Mouse (Mus musculus): ENCODE data around the gene Cxcl10.
A peak's percentile ranks its signal among the peaks of the same experiment; 100 is the strongest.

Gene Cxcl10

GRCm38 (mm10) chr5:92321631-92322400, 26.9 kb downstream of the Cxcl10 start:
- DNase-seq (ENCODE audit: low spot score in 2 of 2): no peak

GRCm38 (mm10) chr5:92318596-92318995, 30.1 kb downstream of the Cxcl10 start:
- DNase-seq (ENCODE audit: low spot score in 2 of 2): no peak

- DNase-seq (ENCODE audit: low spot score in 2 of 2): no peak
Measured at GRCm38 (mm10) chr5:92318119-92318518, 30.6 kb downstream of the Cxcl10 start.

GRCm38 (mm10) chr5:92313776-92314175, 34.9 kb downstream of the Cxcl10 start:
- DNase-seq (ENCODE audit: low spot score in 2 of 2): no peak

GRCm38 (mm10) chr5:92312046-92312715, 36.5 kb downstream of the Cxcl10 start:
- peak; percentile 65 to 82 for DNase-seq (ENCODE audit: low spot score in 2 of 2)

GRCm38 (mm10) chr5:92309681-92310511, 38.8 kb downstream of the Cxcl10 start, which contains the start of gene Sdad1:
Sdad1 (minus strand) TSS chr5:92310479.
- peak; percentile 71 to 84 for DNase-seq (ENCODE audit: low spot score in 2 of 2)

- no peak for DNase-seq (ENCODE audit: low spot score in 2 of 2)
Measured at GRCm38 (mm10) chr5:92304291-92304690, 44.4 kb downstream of the Cxcl10 start.

GRCm38 (mm10) chr5:92302149-92302840, 46.4 kb downstream of the Cxcl10 start:
- DNase-seq (ENCODE audit: low spot score in 2 of 2): no peak
